Mouse (Mus musculus) heart, embryonic 14.5 days (tissue): Measurements from ENCODE around the gene Ifna1. TPM values are rescaled to one million over a fixed set of nuclear protein-coding genes. Genes with fewer than 3 reads are reported as not detected.

Source experiments
- ATAC-seq: fragments of 200-750 bp; cut with Nextera tagmentation; 2 replicates; pipeline ENCODE4 v1.8.0; 2017; ENCODE audit warnings: low read depth, moderate TSS enrichment; ENCODE audit not compliant: insufficient number of reproducible peaks, insufficient read depth, low FRiP score
- H3K27ac ChIP-seq, 2 experiments: fragments of 200-500 bp in 1 of 2; fragments of 300-500 bp in 1 of 2; sonication (generic) in 1 of 2; replicated peaks in 1 of 2; 2 replicates each; pipeline ENCODE4 v1.5.1; 2012 to 2014; ENCODE audit warnings: low read depth in 2 of 2, low read length in 2 of 2, control low read depth in 1 of 2, mild to moderate bottlenecking in 1 of 2, mixed read lengths in 1 of 2; ENCODE audit not compliant: control insufficient read depth in 1 of 2, insufficient read depth in 1 of 2
- H3K27me3 ChIP-seq: fragments of 300-500 bp; sonication (generic); 2 replicates; pipeline ENCODE4 v1.6.1; 2014; ENCODE audit warnings: mild to moderate bottlenecking, low read length, control low read depth; ENCODE audit not compliant: control insufficient read depth, insufficient read depth
- H3K36me3 ChIP-seq: fragments of 300-500 bp; sonication (generic); 2 replicates; pipeline ENCODE4 v1.6.1; 2014; ENCODE audit warnings: mild to moderate bottlenecking, control low read depth, low read length, mixed read lengths; ENCODE audit not compliant: control insufficient read depth, insufficient read depth
- H3K4me1 ChIP-seq, 2 experiments: fragments of 200-500 bp in 1 of 2; fragments of 300-500 bp in 1 of 2; sonication (generic) in 1 of 2; 2 replicates each; pipeline ENCODE4 v1.6.1; 2012 to 2014; ENCODE audit warnings: low read length in 2 of 2, control low read depth in 1 of 2, mixed read lengths in 1 of 2; ENCODE audit not compliant: control insufficient read depth in 2 of 2, insufficient read depth in 2 of 2
- H3K4me2 ChIP-seq: fragments of 300-500 bp; sonication (generic); 2 replicates; pipeline ENCODE4 v1.6.1; 2014; ENCODE audit warnings: mild to moderate bottlenecking, low read length
- H3K4me3 ChIP-seq, 2 experiments: fragments of 200-500 bp in 1 of 2; fragments of 300-500 bp in 1 of 2; sonication (generic) in 1 of 2; 2 replicates each; pipeline ENCODE4 v1.5.1; 2012 to 2014; ENCODE audit warnings: low read length in 2 of 2, mild to moderate bottlenecking in 2 of 2, control low read depth in 1 of 2, low read depth in 1 of 2, moderate library complexity in 1 of 2; ENCODE audit not compliant: control insufficient read depth in 1 of 2, insufficient read depth in 1 of 2
- H3K9ac ChIP-seq: fragments of 300-500 bp; sonication (generic); 2 replicates; pipeline ENCODE4 v1.6.1; 2014; ENCODE audit warnings: mild to moderate bottlenecking, low read length
- H3K9me3 ChIP-seq: fragments of 300-500 bp; sonication (generic); 2 replicates; pipeline ENCODE4 v1.6.1; 2016; ENCODE audit warnings: low read length, control low read depth; ENCODE audit not compliant: control insufficient read depth
- WGBS: fragments of 180-500 bp; shearing (Covaris S2); extraction: QIAGEN DNeasy Blood & Tissue Kit; methylation state at CpG from one replicate; pipeline ENCODE4 v1.1.7; 2014; 5-methylcytosine and 5-hydroxymethylcytosine counted together
- polyA plus RNA-seq: library from polyadenylated mRNA; unstranded; fragments of >200 nt; fragmentation: Nextera tagmentation; extraction: Ambion mirVana; gene quantifications from 2 replicates; pipeline ENCODE4 v1.2.1, GENCODE M21; 2014

The Ifna1 gene
- polyA plus RNA-seq, 1 experiment from 2014 or later = not detected

DNA sequence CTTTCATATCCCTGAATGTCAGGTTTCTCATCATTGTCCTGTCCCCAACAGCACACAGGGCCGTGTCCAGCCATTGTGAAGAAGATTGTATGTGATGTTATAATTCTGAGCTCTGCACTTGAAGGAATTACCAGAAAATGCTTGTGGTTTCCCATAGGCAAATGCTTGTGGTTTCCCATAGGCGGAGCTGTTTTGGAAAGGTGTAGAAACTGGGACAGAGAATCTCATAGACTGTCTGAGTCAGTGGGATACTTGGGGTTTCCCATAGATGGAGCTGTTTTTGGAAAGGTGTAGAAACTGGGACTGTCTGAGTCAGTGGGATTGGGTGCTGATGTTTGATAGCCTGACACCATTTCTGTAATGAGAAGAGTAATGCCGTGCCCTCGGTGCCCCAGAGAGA lies 26.6 kb downstream of the Ifna1 start:
- H3K36me3 ChIP-seq = no peaks in the 10 kb centered on the region
- WGBS = 78% methylated on average over 4 of the region's 4 CpGs
- no peak for ATAC-seq
- H3K4me1 ChIP-seq = no peaks in the 10 kb centered on the region; a peak in 1 of 4 replicates
- no peaks in the 10 kb centered on the region for H3K27me3 ChIP-seq
- H3K4me3 ChIP-seq = no peak overlapping the region
- H3K9ac ChIP-seq = no peak overlapping the region
- H3K27ac ChIP-seq = no peak overlapping the region
- no peak overlapping the region for H3K4me2 ChIP-seq
- no peaks in the 10 kb centered on the region for H3K9me3 ChIP-seq

DNA sequence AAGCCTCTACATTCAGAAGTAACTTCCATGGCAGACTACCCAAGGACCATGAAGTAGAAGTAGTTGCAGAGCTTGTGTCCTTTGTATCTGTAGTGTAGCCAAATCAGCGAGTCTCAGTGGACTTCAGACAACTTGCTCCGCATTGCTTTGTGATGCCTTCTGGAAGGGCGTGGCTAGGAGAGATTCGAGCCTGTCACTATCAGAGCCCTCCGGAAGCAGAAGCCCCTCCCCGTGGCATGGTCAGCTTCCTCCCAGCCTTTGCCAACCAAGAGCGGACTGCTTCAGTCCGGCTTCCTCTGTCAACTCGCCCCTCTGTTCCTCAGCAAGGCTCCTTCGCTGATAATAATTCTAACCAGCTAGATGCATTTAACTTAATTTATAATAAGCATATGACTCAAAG lies 28.4 kb downstream of the Ifna1 start:
- Histone ChIP-seq H3K36me3 (no peaks in the 10 kb centered on the region), H3K4me3 (no peak overlapping the region), H3K4me1 (no peaks in the 10 kb centered on the region; a peak in 1 of 4 replicates), H3K9me3 (no peaks in the 10 kb centered on the region), H3K4me2 (peak overlapping the region; percentile 18; the same call in 1 of the 2 replicates), H3K27me3 (no peaks in the 10 kb centered on the region), H3K27ac (no peak overlapping the region), H3K9ac (no peak overlapping the region)
- no peak for ATAC-seq
- 31% methylated on average over 10 of the region's 10 CpGs for WGBS

- Histone ChIP-seq H3K4me3 (no peak overlapping the region), H3K4me2 (no peak overlapping the region), H3K9me3 (no peaks in the 10 kb centered on the region), H3K4me1 (no peaks in the 10 kb centered on the region; a peak in 1 of 4 replicates), H3K27ac (no peak overlapping the region), H3K27me3 (no peaks in the 10 kb centered on the region), H3K9ac (no peak overlapping the region), H3K36me3 (no peaks in the 10 kb centered on the region)
- WGBS = 70% methylated on average over 4 of the region's 4 CpGs
- no peak for ATAC-seq
Measured at GRCm38 (mm10) chr4:88878772-88879171, 28.9 kb downstream of the Ifna1 start.

- no peak within 1 kb of the TSS for H3K27ac ChIP-seq
- no peak within 1 kb of the TSS for H3K4me2 ChIP-seq
- H3K27me3 ChIP-seq = no peaks in the 10 kb centered on the region
- H3K4me1 ChIP-seq = no peaks in the 10 kb centered on the region; a peak in 1 of 4 replicates
- H3K9ac ChIP-seq = no peak within 1 kb of the TSS
- H3K36me3 ChIP-seq = no peaks in the 10 kb centered on the region
- no peaks in the 10 kb centered on the region for H3K9me3 ChIP-seq
- 80% methylated on average over 8 of the region's 8 CpGs for WGBS
- ATAC-seq = no peak
- no peak within 1 kb of the TSS for H3K4me3 ChIP-seq
Measured at GRCm38 (mm10) chr4:88880101-88880500, 30.2 kb downstream of the Ifna1 start, which contains the start of gene Ifne. Gene Ifne (minus strand): TSS chr4:88880201.

- H3K4me1 ChIP-seq = no peaks in the 10 kb centered on the region
- no peaks in the 10 kb centered on the region for H3K27me3 ChIP-seq
- H3K9me3 ChIP-seq = no peaks in the 10 kb centered on the region
- no peak overlapping the region for H3K4me3 ChIP-seq
- no peak for ATAC-seq
- no peaks in the 10 kb centered on the region for H3K36me3 ChIP-seq
- H3K4me2 ChIP-seq = no peak overlapping the region
- no peak overlapping the region for H3K9ac ChIP-seq
- H3K27ac ChIP-seq = no peak overlapping the region
Measured at GRCm38 (mm10) chr4:88888236-88888635, 38.3 kb downstream of the Ifna1 start.

DNA sequence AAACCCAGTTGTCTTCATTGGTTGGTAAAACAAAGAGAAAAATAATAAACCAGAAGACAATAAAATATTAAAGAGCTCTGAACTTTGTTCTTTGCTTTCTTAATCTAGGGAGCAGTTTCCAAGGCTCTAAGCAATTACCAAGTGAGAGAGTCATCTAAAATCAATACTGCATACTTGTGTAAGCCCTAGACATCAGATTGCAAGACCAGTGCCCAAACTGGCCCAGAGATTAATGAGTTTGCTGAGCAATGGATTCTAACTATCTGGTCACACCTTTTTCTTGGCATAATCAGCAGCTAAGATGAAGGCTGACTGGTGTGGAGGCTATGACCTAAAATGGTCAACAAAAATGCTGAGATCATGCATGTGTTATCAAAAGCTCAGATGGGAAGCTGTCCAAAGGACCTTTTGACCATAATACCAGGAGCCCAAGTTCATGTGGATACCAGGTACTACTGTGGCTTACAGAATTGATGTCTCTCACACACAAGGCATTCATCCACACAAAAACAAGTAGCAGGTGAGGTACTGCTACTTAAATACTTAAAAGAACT lies 43.4 kb downstream of the Ifna1 start:
- Histone ChIP-seq H3K27me3 (no peaks in the 10 kb centered on the region), H3K9ac (no peak overlapping the region), H3K4me3 (no peak overlapping the region), H3K4me1 (no peaks in the 10 kb centered on the region), H3K9me3 (no peaks in the 10 kb centered on the region), H3K4me2 (no peak overlapping the region), H3K36me3 (no peaks in the 10 kb centered on the region), H3K27ac (no peak overlapping the region)
- no peak for ATAC-seq

Other genes starting within 250 kb of the Ifna1 start
- gene Ifna12, start 246.7 kb upstream of the Ifna1 start, polyA plus RNA-seq = not detected in 2 replicates
- gene C87499, start 215.7 kb upstream of the Ifna1 start, polyA plus RNA-seq = not detected in 2 replicates
- gene Ifna13, start 205.6 kb upstream of the Ifna1 start, polyA plus RNA-seq = not detected in 2 replicates
- not detected in 2 replicates for gene Ifna16, start 173.2 kb upstream of the Ifna1 start, polyA plus RNA-seq
- not detected in 2 replicates for gene Ifna2, start 166.2 kb upstream of the Ifna1 start, polyA plus RNA-seq
- gene Ifnab, start 158.7 kb upstream of the Ifna1 start, polyA plus RNA-seq = not detected in 2 replicates
- 1.6 and 1.7 TPM in 2 replicates for gene Gm26566, start 128.3 kb upstream of the Ifna1 start, polyA plus RNA-seq
- 105 and 108 TPM in 2 replicates for gene Klhl9, start 127.6 kb upstream of the Ifna1 start, polyA plus RNA-seq
- not detected in 2 replicates for gene Gm13271, start 95.2 kb upstream of the Ifna1 start, polyA plus RNA-seq
- gene Gm13283, start 90.0 kb upstream of the Ifna1 start, polyA plus RNA-seq = 0.49 TPM in 1 of 2 replicates, not detected in the other
- gene Gm13290, start 76.3 kb upstream of the Ifna1 start, polyA plus RNA-seq = not detected in 2 replicates
- gene Gm13289, start 73.2 kb upstream of the Ifna1 start, polyA plus RNA-seq = not detected in 2 replicates
- not detected in 2 replicates for gene Gm13272, start 70.2 kb upstream of the Ifna1 start, polyA plus RNA-seq
- not detected in 2 replicates for gene Ifnz, start 68.0 kb upstream of the Ifna1 start, polyA plus RNA-seq
- gene Gm13276, start 64.4 kb upstream of the Ifna1 start, polyA plus RNA-seq = not detected in 2 replicates
- not detected in 2 replicates for gene Gm13277, start 61.5 kb upstream of the Ifna1 start, polyA plus RNA-seq
- gene Gm13278, start 58.5 kb upstream of the Ifna1 start, polyA plus RNA-seq = not detected in 2 replicates
- not detected in 2 replicates for gene Gm13275, start 55.6 kb upstream of the Ifna1 start, polyA plus RNA-seq
- not detected in 2 replicates for gene Gm13279, start 52.7 kb upstream of the Ifna1 start, polyA plus RNA-seq
- gene Gm13285, start 50.4 kb upstream of the Ifna1 start, polyA plus RNA-seq = 0.66 and 0.80 TPM in 2 replicates
- not detected in 2 replicates for gene Gm13287, start 46.8 kb upstream of the Ifna1 start, polyA plus RNA-seq
- gene Gm13288, start 44.6 kb upstream of the Ifna1 start, polyA plus RNA-seq = 0.07 TPM in 1 of 2 replicates, not detected in the other
- gene Ifna7, start 33.9 kb upstream of the Ifna1 start, polyA plus RNA-seq = not detected in 2 replicates
- gene Ifna11, start 30.1 kb upstream of the Ifna1 start, polyA plus RNA-seq = not detected in 2 replicates
- not detected in 2 replicates for gene Ifna6, start 22.7 kb upstream of the Ifna1 start, polyA plus RNA-seq
- not detected in 2 replicates for gene Ifna5, start 14.6 kb upstream of the Ifna1 start, polyA plus RNA-seq
- not detected in 2 replicates for gene Ifna4, start 8.2 kb upstream of the Ifna1 start, polyA plus RNA-seq
- not detected in 2 replicates for gene Ifne, start 30.1 kb downstream of the Ifna1 start, polyA plus RNA-seq